Mouse (Mus musculus): ENCODE measurements at regions not wholly inside any gene's neighbourhood (a gene's known extent, or its start where the extent isn't known, plus 50 kb on each side); places are given as distances from the start of the nearest gene placed in this dataset.

- DNase-seq (ENCODE audit: low spot score), result no peak
These were observed 666.5 kb downstream of the Cps1 start for GRCm38 (mm10) chr1:67789371-67789770.

- peak; percentile 60 for DNase-seq (ENCODE audit: low spot score)
These were observed 672.2 kb downstream of the Cps1 start for GRCm38 (mm10) chr1:67795066-67795465.

- no peak for DNase-seq (ENCODE audit: low spot score)
These were observed 672.7 kb downstream of the Cps1 start for GRCm38 (mm10) chr1:67795478-67795877.

- DNase-seq (ENCODE audit: low spot score), result no peak
These were observed 680.5 kb downstream of the Cps1 start for GRCm38 (mm10) chr1:67803292-67803691.

GRCm38 (mm10) chr1:67820092-67820491 lies 697.3 kb downstream of the Cps1 start:
- DNase-seq (ENCODE audit: low spot score), result peak; percentile 7

- DNase-seq (ENCODE audit: low spot score), result no peak
These were observed 725.2 kb downstream of the Cps1 start for GRCm38 (mm10) chr1:67848006-67848405.

- no peak for DNase-seq (ENCODE audit: low spot score)
These were observed 770.7 kb downstream of the Cps1 start for GRCm38 (mm10) chr1:67893510-67893909.

GRCm38 (mm10) chr1:67894749-67895293 lies 772.0 kb downstream of the Cps1 start:
- DNase-seq (ENCODE audit: low spot score), result no peak

GRCm38 (mm10) chr1:67935762-67936500 lies 813.1 kb downstream of the Cps1 start:
- DNase-seq (ENCODE audit: low spot score), result peak; percentile 9

- DNase-seq (ENCODE audit: low spot score), result no peak
These were observed 858.6 kb downstream of the Cps1 start for GRCm38 (mm10) chr1:67981386-67981785.
